Mouse (Mus musculus) CH12.LX (cell line): ENCODE measurements around the gene Snx30. TPM values are rescaled to one million over a fixed set of nuclear protein-coding genes. Genes with fewer than 3 reads are reported as not detected.

ENCODE experiments used
- DNase-seq: peaks from one replicate; pipeline ENCODE4 v3.0.0-alpha.2; 2013; ENCODE audit errors: extremely low read depth
- H3K27ac ChIP-seq: 2 replicates; pipeline ENCODE4 v1.5.1; 2012; ENCODE audit warnings: low read depth, mild to moderate bottlenecking, control low read depth, moderate library complexity; ENCODE audit not compliant: insufficient read depth
- H3K27me3 ChIP-seq: replicated peaks from 2 replicates; pipeline ENCODE3; 2012; ENCODE audit warnings: inconsistent platforms
- H3K36me3 ChIP-seq, 2 experiments: replicated peaks in 1 of 2; 2 replicates each; pipeline versions ENCODE3 to v1.6.1; 2012; ENCODE audit warnings: inconsistent platforms in 1 of 2, low read length in 1 of 2, mild to moderate bottlenecking in 1 of 2, mixed read lengths in 1 of 2, moderate library complexity in 1 of 2; ENCODE audit not compliant: control insufficient read depth in 1 of 2, insufficient read depth in 1 of 2
- H3K4me1 ChIP-seq, 2 experiments: 2 replicates each; pipeline ENCODE4 v1.6.1; 2012; ENCODE audit warnings: inconsistent platforms in 1 of 2, moderate library complexity in 1 of 2; ENCODE audit not compliant: insufficient read depth in 2 of 2, control insufficient read depth in 1 of 2
- H3K4me2 ChIP-seq: 2 replicates; pipeline ENCODE4 v1.6.1; 2012; ENCODE audit warnings: low read depth, mild to moderate bottlenecking, control low read depth; ENCODE audit not compliant: poor library complexity, insufficient read depth, severe bottlenecking
- H3K4me3 ChIP-seq, 3 experiments: fragments of 150-350 bp in 1 of 3; sonication (generic) in 1 of 3; replicated peaks in 1 of 3; 2 replicates each; pipeline versions ENCODE3 to v1.5.1; 2011 to 2012; ENCODE audit warnings: low read depth in 2 of 3, low read length in 2 of 3, mild to moderate bottlenecking in 2 of 3, moderate library complexity in 2 of 3, control low read depth in 1 of 3, improper control_type of control experiment in 1 of 3, inconsistent platforms in 1 of 3, mixed read lengths in 1 of 3; ENCODE audit not compliant: poor library complexity in 1 of 3
- H3K79me2 ChIP-seq: replicated peaks from 2 replicates; pipeline ENCODE4 v1.6.1; 2012; ENCODE audit warnings: mild to moderate bottlenecking, moderate library complexity; ENCODE audit not compliant: control insufficient read depth, poor library complexity, insufficient read depth, severe bottlenecking; ENCODE audit errors: extremely low read depth
- H3K9ac ChIP-seq: 2 replicates; pipeline ENCODE4 v1.6.1; 2012; ENCODE audit warnings: low read depth, mild to moderate bottlenecking, control low read depth, moderate library complexity; ENCODE audit not compliant: insufficient read depth
- H3K9me3 ChIP-seq: replicated peaks from 2 replicates; pipeline ENCODE3; 2012; ENCODE audit warnings: low read length, inconsistent platforms, mixed read lengths
- CTCF ChIP-seq, 2 experiments: IDR thresholded peaks in 1 of 2; conservative IDR thresholded peaks in 1 of 2; 2 replicates each; pipeline ENCODE4 v1.5.1; 2011 to 2012; ENCODE audit warnings: low read depth in 2 of 2, low read length in 2 of 2, improper control_type of control experiment in 1 of 2, inconsistent platforms in 1 of 2, mild to moderate bottlenecking in 1 of 2, moderate library complexity in 1 of 2
- EP300 ChIP-seq: IDR thresholded peaks from 2 replicates; pipeline ENCODE4 v1.6.1; 2011; ENCODE audit warnings: low read length, improper control_type of control experiment
- ETS1 ChIP-seq: conservative IDR thresholded peaks from 2 replicates; pipeline ENCODE4 v1.6.1; 2012; ENCODE audit warnings: low read depth, mild to moderate bottlenecking, inconsistent platforms, low read length, improper control_type of control experiment, moderate library complexity
- IRF4 ChIP-seq: IDR thresholded peaks from 2 replicates; pipeline ENCODE4 v1.6.1; 2014; ENCODE audit warnings: low read depth, mild to moderate bottlenecking, inconsistent platforms, low read length, improper control_type of control experiment
- MAX ChIP-seq: IDR thresholded peaks from 2 replicates; pipeline ENCODE4 v1.6.1; 2011; ENCODE audit warnings: low read length, improper control_type of control experiment
- MXI1 ChIP-seq: IDR thresholded peaks from 2 replicates; pipeline ENCODE4 v1.6.1; 2011; ENCODE audit warnings: mild to moderate bottlenecking, low read depth, low read length, improper control_type of control experiment
- MYC ChIP-seq: IDR thresholded peaks from 2 replicates; pipeline ENCODE4 v1.6.1; 2011; ENCODE audit warnings: low read depth, mild to moderate bottlenecking, improper control_type of control experiment, low read length
- NELFE ChIP-seq: IDR thresholded peaks from 2 replicates; pipeline ENCODE4 v1.6.1; 2011; ENCODE audit warnings: low read depth, low read length, improper control_type of control experiment
- POLR2A ChIP-seq: IDR thresholded peaks from 2 replicates; pipeline ENCODE4 v1.6.1; 2011; ENCODE audit warnings: low read depth, mild to moderate bottlenecking, improper control_type of control experiment, low read length
- RAD21 ChIP-seq: IDR thresholded peaks from 2 replicates; pipeline ENCODE4 v1.6.1; 2011; ENCODE audit warnings: low read depth, mild to moderate bottlenecking, low read length, improper control_type of control experiment, moderate library complexity
- SMC3 ChIP-seq: IDR thresholded peaks from 2 replicates; pipeline ENCODE4 v1.6.1; 2011; ENCODE audit warnings: low read depth, low read length, improper control_type of control experiment
- TBP ChIP-seq: conservative IDR thresholded peaks from 2 replicates; pipeline ENCODE4 v1.6.1; 2011; ENCODE audit warnings: low read depth, low read length, improper control_type of control experiment
- UBTF ChIP-seq: IDR thresholded peaks from 2 replicates; pipeline ENCODE4 v1.6.1; 2012; ENCODE audit warnings: low read depth, mild to moderate bottlenecking, inconsistent platforms, low read length, improper control_type of control experiment, moderate library complexity
- USF2 ChIP-seq: conservative IDR thresholded peaks from 2 replicates; pipeline ENCODE4 v1.6.1; 2011; ENCODE audit warnings: low read depth, low read length, improper control_type of control experiment
- ZC3H11A ChIP-seq: IDR thresholded peaks from 2 replicates; pipeline ENCODE4 v1.6.1; 2012; ENCODE audit warnings: low read depth, mild to moderate bottlenecking, inconsistent platforms, low read length, improper control_type of control experiment
- ZKSCAN1 ChIP-seq: IDR thresholded peaks from 2 replicates; pipeline ENCODE4 v1.6.1; 2012; ENCODE audit warnings: low read depth, inconsistent platforms, low read length, improper control_type of control experiment, borderline replicate concordance
- ZNF384 ChIP-seq: IDR thresholded peaks from 2 replicates; pipeline ENCODE4 v1.6.1; 2012; ENCODE audit warnings: low read depth, low read length, improper control_type of control experiment, inconsistent platforms
- dilution Hi-C: fragments of 300-500 bp; cut with MboI; formaldehyde crosslinking; loops from 2 replicates; pipeline ENCODE4 v1.14.3; 2020; ENCODE audit warnings: low sequenced_read_pairs; ENCODE audit not compliant: extremely low pct_unique_long_range_greater_than_20kb, extremely low pct_ligation_motif_present
- in situ Hi-C: fragments of 300-500 bp; cut with MboI; formaldehyde crosslinking; loops from 3 replicates; pipeline ENCODE4 v1.14.3; 2019; ENCODE audit warnings: low sequenced_read_pairs, low pct_ligation_motif_present, low pct_unique_long_range_greater_than_20kb, mixed read lengths
- polyA plus RNA-seq: library from polyadenylated mRNA; unstranded; fragments of >175 nt; gene quantifications from 2 replicates; pipeline ENCODE4 v1.2.1, GENCODE M21; 2012; ENCODE audit warnings: low read depth; ENCODE audit not compliant: insufficient read length
- total RNA-seq, 2 experiments: library from RNA; depleted of rRNA; stranded (reverse); fragments of 300-350 nt in 1 of 2; fragments of >200 nt in 1 of 2; gene quantifications; 2 replicates each; pipeline ENCODE4 v1.2.3; 2012 to 2014

Snx30 gene
- total and polyA plus RNA-seq, 3 experiments, result 7.9 to 16.9 (median 8.4) TPM

DNA sequence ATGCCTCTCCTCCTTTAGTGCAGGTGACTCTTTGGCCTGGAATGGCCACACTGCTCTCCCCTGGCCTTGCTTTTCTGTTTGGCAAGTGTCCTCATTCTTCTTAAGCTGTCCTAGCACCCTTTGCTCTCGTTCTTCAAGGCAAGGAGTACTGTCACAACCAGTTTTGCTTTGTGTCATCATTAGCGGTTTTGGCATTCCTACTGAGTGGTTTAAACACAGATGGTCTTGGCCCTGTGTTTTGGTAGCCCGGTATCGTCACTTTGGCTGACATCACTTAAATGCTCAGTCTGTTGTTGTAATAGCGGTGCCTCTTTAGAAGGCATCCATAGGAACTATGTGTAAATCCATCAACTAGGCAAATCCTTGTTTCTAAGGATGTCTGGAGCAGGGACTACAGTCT is 41.8 kb downstream of the Snx30 start:
- Histone ChIP-seq H3K27me3 (no peaks in the 10 kb centered on the region), H3K4me3 (no peak overlapping the region), H3K79me2 (no peaks in the 10 kb centered on the region), H3K4me2 (no peak overlapping the region), H3K9me3 (peaks cover 6% of the 10 kb centered on the region), H3K4me1 (peaks cover 10 to 49% of the 10 kb centered on the region in 2 experiments), H3K27ac (no peak overlapping the region), H3K36me3 (peaks cover 0 to 62% of the 10 kb centered on the region in 2 experiments), H3K9ac (no peak overlapping the region)
- dilution Hi-C loops (no loop called here), in situ Hi-C loops (loop anchor here (5.0 kb wide), 1 partner anchor 35 kb away; no protein-coding TSS in a partner anchor)
- no peak for DNase-seq
- TF ChIP-seq MXI1 (no peak), IRF4 (peak; percentile 26; the same call in 1 of the 2 replicates)

DNA sequence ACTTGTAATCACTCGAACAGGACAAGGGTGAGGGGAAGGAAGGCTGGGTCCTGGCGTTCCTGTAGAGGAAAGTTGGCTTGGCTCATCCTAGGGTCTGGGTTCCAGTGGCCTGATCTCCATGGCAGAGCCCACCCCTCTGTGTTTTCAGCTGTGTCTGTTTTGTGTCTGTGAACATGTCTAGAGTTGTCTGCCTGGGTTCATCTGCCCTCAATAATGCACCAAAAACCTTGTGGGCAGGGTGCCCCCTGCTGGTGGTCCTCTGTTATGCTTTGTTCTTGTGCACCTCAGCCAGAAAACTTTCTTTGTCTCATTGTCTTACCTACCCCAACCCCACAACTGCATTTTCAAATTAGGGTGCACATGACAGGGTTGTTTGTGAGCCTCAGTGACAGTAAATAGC is 44.5 kb downstream of the Snx30 start:
- Histone ChIP-seq H3K4me1 (peaks cover 5 to 23% of the 10 kb centered on the region in 2 experiments), H3K27ac (no peak overlapping the region), H3K27me3 (no peaks in the 10 kb centered on the region), H3K9me3 (peaks cover 6% of the 10 kb centered on the region), H3K4me2 (no peak overlapping the region), H3K9ac (no peak overlapping the region), H3K36me3 (peaks cover 0 to 55% of the 10 kb centered on the region in 2 experiments), H3K79me2 (no peaks in the 10 kb centered on the region; the same call in 1 of the 2 replicates), H3K4me3 (no peak overlapping the region)
- dilution Hi-C loops (no loop called here), in situ Hi-C loops (loop anchor here (25.0 kb wide), 1 partner anchor 488 kb away; no protein-coding TSS in a partner anchor)
- TF ChIP-seq SMC3, result peak; percentile 97
- peak; percentile 40; the same call in 1 of the 2 replicates for TF ChIP-seq NELFE
- no peak for TF ChIP-seq MAX
- peak; percentile 84 for TF ChIP-seq ZC3H11A
- no peak for TF ChIP-seq MYC
- TF ChIP-seq ZNF384, result no peak
- no peak for TF ChIP-seq POLR2A
- TF ChIP-seq ZKSCAN1, result no peak
- no peak for TF ChIP-seq UBTF
- peak; percentile 92 for TF ChIP-seq RAD21
- TF ChIP-seq ETS1, result no peak
- TF ChIP-seq TBP, result no peak
- TF ChIP-seq IRF4, result 0 out of 2 replicates have a peak, but pooled peaks have one; percentile 29
- no peak for TF ChIP-seq EP300
- TF ChIP-seq USF2, result no peak
- TF ChIP-seq CTCF (conservative IDR thresholded peaks at IDR 0.05 in 1 of 2, IDR thresholded peaks at IDR 0.05 in 1 of 2; ENCODE audit: low read depth in 2 of 2, low read length in 2 of 2), result peak; percentile 77 to 96
- peak; percentile 84 for DNase-seq
